Mouse (Mus musculus) bone marrow, adult 2 months (tissue): ENCODE measurements around the gene C3ar1.

ENCODE experiments used
- CTCF ChIP-seq: fragments of 200-500 bp; IDR thresholded peaks from 2 replicates; pipeline ENCODE4 v1.5.1; 2011; ENCODE audit warnings: low read length, control low read depth; ENCODE audit not compliant: control insufficient read depth, insufficient read depth
- POLR2A ChIP-seq: fragments of 200-500 bp; IDR thresholded peaks from 2 replicates; pipeline ENCODE4 v1.6.1; 2011; ENCODE audit warnings: low read depth, mild to moderate bottlenecking, control low read depth, low read length, borderline replicate concordance; ENCODE audit not compliant: control insufficient read depth

- peak; percentile 15; the same call in 1 of the 2 replicates for TF ChIP-seq POLR2A
- TF ChIP-seq CTCF: no peak
These were observed 36.5 kb downstream of the C3ar1 start, which contains the start of gene Foxj2 for GRCm38 (mm10) chr6:122819306-122820070.
